Mouse (Mus musculus) kidney, adult 11 months (tissue): ENCODE data around the gene Tars.
A peak's percentile ranks its signal among the peaks of the same experiment; 100 is the strongest.

ENCODE experiments used
- DNase-seq: peaks from one replicate; pipeline ENCODE4 v3.0.0; 2022

The Tars gene

DNA sequence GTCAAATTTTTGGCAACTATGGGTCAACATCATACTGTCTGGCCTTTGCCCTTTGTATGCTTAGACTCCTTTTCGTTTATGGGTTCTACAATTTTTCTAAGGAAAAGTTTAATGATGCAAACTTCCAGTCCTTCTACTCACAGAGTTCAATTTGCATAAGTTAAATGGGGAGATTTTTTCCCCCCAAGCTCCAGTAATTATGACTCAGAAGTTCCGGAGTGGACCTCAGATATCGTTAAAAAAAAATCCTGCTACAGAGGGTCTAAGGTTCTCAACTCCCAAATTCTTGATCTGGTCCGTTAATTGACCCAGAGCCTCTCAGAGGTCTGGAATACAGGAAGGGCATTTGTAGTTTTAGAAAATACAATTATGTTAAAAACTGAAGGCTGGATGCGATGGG, 37.6 kb downstream of the Tars start:
- DNase-seq: no peak

- DNase-seq: no peak
Measured at GRCm38 (mm10) chr15:11360888-11361287, 38.6 kb downstream of the Tars start.

DNA sequence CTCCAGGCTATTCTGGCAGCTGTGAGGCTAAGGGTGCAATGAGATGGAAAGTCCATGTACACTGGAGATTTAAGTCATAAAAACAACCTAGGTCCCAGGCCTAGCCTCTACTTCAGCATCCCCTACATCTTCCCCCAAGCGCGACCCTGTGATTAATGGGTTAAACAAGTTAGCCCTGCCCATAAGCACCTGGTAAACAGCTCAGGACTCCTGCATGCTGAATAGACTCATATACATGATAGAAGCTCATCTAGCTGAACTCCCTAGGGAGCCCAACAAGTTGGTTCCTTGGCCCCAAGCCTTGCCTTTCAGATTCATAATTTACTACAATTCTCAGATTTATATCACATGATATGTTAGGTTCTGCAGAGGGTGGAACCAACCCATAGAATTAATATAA, 42.0 kb downstream of the Tars start:
- DNase-seq: peak; percentile 14

DNA sequence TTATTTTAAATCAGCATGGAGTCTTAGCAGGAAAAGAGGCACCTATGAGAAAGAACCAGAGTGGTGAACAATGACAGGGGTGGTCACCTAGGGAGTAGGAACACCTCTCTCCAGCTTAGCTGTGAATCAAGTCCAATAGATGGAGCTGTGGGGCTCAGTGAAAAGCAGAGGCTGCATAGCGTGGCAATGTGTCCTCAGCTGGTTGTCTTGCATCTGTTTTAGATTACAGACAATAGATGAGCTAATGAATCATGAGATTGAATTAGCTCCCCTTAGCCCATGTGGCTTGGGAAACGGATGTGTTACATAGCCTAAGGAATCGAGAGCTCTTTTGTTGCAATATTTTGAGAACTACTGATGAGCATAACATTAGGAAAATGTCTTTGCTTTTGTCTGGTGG, 43.6 kb downstream of the Tars start:
- DNase-seq: no peak

DNA sequence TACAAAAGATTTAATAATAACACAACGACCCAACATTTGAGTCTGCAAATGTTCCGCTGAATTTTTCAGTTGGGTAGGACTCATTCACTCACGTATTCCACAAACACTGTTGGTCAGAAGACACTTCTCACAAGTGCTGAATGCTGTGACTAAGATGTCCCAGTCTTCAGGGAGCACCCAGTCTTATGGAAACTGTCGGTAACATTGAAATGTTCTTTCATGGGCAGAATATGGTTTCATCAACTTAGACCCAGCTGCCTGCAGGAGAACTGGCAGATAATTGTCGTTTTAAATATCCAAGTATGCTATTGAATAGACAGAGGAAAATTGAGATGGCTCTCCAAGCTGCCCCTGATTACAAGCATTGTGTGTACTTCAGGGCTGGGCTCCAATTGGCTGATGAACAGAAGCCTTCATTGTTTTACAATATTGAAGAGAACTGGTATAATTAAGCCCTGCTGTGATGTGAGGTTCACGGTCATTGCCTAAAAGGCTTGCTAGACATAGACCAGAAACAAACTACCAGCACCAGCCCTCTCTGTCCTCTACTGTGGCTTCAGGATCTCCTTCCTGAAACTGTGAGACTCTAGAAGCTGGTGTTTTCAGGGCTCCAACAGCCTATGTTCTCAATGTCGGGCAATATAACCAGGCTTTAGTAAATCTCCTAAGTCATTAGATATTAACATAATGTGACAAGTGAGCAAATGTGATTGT, 59.8 kb downstream of the Tars start:
- no peak for DNase-seq
